Mouse (Mus musculus) adrenal gland, postnatal 4 days (tissue): ENCODE data around the gene Id3. TPM values are rescaled to one million over a fixed set of nuclear protein-coding genes. Genes with fewer than 3 reads are reported as not detected.
A peak's percentile ranks its signal among the peaks of the same experiment; 100 is the strongest.

Experiments used
- DNase-seq, 2 experiments: peaks; one replicate each; pipeline ENCODE4 v3.0.0; 2021 to 2022; ENCODE audit warnings: low spot score in 2 of 2, mixed read lengths in 2 of 2
- total RNA-seq, 2 experiments: library from RNA; stranded (reverse); gene quantifications; 2 replicates each; pipeline ENCODE4 v1.2.3; 2021

Id3 gene
- total RNA-seq, 2 experiments from 2014 or later, result 97.4 to 99.5 TPM

DNA sequence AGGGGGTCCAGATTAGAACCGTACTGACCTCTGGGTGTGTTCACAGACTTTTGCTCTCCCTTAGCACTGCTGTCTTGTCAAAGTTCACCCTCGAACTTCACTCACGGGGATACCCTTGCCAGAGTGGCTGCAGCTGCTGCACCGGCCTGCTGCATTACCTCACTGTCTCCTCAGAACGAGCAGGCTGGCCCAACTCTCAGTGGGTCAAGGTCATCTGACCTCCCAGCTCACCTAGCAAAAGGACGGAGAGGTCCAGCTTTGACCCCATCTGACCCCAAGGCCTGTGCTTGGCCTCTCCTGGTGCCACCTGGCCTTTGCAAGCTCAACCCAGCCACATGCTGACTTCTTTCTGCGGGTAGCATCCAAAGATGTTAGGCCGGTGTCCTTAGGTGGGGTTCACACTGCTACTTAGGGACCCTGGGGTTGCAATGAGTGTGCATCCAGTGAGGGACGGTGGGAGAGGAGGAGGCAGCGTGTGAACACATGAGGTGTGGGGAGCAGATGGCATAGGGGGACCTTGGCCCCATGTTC is 32.8 kb downstream of the Id3 start:
- DNase-seq, result no peak

DNA sequence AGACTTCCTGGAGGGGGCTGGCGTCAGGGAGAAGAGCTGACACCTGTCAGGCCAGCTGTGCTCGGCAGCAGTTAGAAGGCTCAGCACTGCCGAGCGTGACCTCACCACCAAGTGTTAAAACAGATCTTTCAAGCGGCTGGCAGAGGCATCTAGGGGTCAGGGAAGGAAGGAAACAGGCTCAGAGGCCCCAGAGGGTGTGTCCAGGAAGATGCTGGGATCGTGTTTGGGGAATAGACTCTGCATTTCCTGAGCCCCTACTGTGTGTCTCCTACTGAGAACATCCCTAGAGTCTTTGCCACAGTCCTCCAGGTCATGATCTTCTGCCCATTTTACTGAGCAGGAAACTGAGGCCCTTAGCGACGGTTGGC is 33.9 kb downstream of the Id3 start:
- no peak for DNase-seq

DNA sequence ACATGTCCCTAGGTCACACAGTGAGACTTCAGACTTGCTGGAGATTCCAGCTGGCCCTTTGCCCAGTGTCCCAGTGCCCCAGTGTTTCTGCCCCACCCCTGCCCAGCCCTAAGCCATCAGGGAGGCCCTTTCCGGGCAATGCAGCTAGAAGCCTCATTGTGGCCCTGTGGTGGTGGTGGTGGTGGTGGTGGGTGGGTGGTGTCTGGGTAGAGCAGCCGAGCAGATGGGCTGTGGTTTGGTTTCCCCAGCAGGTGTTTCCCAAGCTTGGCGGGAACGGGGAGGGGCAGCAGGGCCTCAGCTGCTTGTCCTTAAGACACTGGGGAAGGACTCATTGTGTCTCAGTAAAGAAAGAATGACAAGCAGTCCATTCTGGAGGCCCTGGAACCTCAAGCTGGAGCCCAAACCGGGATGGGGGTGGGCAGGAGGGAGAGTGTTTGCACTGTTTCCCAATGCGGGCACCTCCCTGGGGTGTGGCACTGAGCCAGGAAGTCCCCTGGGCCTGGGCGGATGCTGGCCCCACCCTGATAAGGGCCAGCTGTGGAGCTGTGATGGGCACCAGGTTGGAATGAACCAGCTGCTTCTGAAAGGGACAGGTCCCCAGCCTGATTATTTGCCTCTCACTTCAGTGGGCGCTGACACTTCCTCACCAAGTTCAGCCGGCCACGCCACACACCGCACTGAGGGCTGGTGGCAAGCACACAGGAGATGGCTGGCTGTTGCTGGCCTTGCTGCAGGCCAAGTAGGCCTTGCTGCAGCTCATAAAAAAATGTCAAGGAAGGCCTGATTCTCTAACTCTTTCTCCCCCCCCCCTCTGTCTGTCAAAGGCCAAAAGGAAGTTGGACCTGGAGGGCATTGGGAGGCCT is 34.5 kb downstream of the Id3 start:
- peak in 1 of 2 experiments; percentile 40 for DNase-seq

DNA sequence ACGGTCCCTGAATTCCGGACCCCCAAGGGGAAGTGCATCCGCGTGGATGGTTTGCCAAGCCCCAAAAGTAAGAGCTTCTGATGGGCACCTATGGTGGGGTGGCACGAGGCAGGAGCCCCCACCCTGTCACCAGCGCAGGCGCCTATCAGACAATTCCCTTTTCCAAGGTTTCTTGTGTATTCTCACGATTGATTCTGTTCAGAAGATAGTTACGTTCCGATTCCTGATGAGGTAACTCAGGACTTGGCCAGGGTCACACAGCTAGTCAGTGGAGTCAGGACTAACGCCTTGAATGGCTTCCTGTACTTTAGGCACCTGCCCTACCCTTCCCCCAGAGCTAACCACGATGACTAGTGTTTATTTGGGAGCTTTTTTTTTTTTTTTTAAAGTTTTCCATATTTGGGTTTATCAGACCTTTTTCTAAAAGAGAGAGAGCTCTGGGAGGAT is 35.2 kb downstream of the Id3 start:
- DNase-seq, result no peak

DNA sequence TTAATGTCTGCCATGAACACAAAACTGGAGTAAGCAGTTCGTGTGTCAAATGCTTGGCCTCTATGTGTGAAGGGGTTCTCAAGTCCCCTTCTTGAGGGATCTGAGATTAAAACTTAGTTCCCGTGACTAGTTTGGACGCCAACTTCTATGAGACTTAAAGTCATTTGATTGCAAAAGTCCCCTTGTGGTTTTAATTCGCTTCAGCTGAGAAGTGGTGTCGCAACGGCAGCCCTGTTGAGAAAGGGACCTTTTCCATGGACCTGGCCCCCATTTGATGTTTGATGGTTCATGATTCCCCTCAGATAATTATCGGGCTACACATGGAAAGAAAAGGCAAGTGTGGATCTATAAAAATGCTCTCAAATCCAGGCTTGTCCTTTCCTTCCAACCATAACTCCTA is 36.2 kb downstream of the Id3 start:
- no peak for DNase-seq

DNA sequence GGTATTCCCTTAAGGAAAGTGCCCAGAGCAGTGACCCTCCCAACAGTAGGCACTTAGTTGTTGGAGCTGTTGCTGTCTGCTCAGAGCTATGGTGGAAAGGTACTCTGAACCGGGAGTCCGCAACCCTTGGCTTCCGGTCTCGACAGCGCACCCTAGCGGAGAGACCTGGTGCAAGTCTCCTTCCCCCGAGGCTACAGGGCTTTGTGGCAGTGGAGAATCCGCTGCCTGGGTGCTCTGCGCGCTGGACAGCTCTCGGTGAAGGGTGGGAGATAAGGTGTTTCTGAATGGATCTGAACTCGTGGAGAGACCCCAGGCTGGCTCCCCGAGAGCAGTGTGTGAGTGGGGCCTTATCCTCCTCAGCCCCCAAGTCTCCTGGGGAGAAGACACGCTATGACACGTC is 36.7 kb downstream of the Id3 start:
- DNase-seq, result peak; percentile 76 to 87

DNA sequence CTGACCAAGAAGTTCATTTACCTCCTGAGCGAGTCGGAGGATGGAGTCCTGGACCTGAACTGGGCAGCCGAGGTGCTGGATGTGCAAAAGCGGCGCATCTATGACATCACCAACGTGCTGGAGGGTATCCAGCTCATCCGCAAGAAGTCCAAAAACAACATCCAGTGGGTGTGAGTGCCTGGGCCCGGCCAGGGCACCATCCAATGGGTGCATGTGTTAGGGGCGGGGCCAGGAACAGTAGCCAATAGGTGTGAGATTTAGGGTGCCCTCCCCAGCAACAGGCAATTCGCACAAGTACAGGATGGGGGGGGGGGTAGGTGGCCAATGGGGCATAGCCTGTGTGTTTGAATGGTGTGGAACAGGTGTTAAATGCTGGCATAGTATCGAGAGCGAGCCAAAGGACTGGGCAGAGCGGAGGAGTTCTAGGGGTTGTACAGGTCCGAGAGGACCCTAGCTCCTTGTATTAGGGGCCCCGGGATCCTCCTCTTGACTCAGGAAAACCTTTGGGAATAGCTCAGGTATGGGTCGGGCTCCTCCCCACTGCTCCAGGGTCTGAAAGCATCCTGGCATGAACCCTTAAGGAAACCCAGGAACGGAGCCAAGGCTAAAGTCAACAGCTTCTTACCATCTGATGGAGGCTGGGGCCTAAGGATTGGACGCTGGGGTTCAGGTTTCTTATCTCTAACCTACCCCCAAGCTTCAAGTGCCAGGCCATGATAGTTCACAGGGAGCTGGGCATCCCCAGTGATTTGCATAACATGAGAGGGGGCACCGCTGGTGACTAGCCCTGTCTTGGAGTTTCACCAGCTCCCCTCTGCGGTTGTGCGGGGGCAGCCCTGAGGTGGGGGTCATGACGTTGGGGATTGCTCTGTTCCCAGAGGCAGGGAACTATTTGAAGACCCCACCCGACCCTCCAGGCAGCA is 37.4 kb downstream of the Id3 start:
- peak; percentile 72 to 74 for DNase-seq

DNA sequence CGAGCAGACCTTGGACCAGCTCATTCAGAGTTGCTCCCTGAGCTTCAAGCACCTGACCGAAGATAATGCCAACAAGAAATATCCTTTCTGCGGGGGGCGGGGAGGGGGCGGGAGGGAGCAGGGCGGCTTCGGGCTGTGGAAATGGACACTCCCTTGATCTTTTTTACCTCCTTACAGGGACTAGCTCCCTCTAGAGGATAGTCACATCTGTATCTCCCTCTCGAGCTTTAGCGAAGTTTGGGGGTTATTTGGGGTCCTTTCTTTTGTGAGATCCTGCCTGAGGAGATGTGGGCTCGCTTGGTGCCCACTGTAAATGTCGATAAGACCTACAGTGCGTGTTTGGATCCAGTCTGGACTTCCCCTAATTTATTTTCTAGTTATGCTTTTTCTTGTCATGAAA is 38.1 kb downstream of the Id3 start:
- no peak for DNase-seq

DNA sequence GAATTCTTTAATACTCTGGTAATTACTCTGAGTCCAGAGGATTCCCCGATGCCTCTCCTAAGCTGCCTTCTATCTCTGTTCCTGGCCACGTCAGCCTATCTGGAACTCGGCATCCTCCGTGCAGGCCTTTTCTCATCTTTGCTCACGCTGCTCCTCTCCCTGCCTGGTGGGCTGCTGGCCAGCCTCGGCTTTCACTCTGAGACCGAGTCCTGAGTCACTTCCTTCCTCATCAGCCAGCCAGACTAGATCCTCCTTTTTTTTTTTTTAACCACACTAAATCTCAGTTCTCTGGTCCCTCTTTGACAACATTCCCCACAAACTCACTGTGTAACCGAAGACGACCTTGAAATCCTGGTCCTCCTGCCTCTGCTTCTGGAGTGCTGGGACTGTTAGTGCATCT is 42.1 kb downstream of the Id3 start:
- DNase-seq, result no peak

DNA sequence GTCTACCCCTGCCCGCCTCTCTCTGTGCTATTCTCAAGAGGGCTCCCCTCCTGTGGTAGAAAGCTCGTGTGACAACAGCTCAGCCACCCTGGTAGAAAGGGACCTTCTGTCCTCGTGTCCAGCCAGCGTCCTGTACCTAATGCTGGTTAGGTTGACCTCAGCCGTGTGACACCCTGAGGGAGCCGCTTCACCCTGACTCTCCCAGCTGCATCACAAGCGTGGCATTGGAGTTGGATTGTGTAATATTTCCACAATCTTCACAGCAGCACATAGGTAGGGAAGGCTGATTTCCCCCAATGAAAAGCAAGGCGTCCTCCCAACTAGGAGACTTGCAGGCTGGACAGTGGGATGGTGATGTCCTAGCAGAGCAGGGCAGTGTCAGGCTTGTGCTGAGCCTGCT is 43.0 kb downstream of the Id3 start:
- no peak for DNase-seq

DNA sequence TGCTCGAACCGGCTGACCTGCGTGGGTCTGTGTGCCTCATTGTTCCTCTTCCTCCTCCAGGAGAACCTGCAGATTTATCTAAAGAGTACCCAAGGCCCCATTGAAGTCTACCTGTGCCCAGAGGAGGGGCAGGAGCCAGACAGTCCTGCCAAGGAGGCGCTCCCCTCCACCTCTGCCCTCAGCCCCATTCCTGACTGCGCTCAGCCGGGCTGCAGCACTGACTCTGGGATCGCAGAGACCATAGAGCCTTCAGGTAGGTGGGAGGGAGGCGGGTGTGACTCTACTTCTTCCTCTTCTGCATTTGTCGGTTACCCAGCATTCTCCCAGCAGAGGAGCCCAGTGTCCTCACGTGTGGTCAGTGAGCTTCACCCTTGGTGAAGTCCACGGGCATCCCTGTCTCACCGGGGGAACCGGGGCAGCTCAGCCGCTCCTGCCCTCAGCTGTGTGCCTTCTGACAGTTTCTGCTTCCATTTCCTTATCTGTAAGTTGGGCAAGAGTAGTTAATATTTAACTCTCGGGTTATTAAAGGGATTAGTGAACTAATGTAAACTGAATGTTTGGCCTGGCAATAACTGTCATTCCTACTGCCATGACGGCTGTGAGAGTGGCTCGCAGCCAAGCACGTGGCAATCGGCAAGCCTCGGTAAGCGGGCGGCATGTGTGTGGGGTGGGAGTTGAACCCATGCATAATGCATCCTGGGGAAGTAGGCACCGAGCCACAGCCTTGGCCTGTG is 43.6 kb downstream of the Id3 start:
- no peak for DNase-seq

DNA sequence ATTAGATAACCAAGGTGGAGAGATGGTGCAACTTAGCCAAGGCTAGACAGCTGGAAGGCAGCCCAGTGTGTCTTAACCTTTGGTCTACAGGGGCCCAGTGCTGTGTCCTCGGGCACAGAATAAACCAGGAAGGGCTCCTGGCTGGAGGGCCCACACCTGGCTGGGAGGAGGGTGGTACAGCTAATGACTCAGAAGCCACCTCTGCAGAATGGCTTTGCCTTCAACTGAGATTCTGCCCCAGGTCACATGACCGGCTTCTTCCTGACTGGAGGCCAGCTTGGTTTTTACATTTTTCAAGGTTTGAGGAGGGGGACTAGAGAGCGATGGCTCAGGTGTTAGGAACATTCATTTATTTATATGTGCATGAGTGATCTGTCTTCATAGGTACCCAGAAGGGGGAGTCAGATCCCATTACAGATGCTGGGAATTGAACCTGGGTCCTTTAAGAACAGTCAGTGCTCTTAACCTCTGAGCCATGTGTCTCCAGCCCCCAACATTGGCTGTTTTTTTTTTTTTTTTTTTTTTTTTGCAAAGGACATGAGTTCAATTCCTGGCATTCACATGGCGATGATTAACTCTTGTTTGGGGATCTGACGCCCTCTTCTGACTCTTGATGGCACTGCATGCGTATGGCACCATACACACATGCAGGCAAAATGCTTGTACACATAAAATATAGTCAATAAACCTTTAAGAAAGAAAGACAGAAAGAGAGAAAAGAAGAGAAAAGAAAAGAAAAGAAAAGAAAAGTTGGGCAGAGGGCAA is 45.9 kb downstream of the Id3 start:
- DNase-seq, result no peak

DNA sequence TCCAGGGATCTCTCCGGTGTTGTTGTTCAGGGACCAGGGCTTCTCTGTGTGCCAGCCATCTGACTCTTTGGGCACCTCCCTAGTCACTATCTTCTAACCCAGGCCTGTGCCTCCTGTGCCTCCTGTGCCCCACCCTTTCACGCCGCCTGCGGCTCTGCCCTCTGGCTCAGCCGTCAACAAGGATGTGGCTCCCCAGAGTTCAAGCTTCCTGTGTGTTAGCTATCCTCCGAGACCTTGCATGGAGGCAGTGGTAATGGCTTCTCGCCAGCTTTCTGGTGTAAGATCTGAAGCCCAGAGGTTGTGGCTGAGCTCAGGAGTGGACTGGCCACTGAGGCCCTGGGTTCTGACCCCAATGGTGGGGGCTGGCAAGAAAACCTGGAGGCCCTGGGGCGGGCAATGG is 46.6 kb downstream of the Id3 start:
- no peak for DNase-seq

DNA sequence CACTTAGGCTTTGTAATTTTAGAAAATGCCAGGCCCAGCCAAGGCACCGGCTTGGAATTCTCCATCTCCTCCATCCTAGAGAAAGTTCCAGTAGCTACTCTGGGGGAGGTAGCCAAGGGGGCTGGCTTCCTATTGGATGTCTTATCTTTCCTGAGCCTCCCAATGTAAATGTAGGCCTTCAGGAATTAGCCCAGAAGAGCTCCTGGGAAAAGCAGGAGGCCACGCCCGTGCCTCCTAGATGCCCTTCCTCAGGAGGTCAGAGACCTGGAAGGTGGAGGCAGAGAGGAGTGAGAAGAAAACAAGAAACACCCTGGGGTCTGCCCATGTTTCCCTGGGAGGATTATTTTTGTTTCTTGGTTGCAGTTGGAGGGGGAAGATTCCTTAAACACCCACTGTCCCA is 50.3 kb downstream of the Id3 start:
- DNase-seq, result no peak

DNA sequence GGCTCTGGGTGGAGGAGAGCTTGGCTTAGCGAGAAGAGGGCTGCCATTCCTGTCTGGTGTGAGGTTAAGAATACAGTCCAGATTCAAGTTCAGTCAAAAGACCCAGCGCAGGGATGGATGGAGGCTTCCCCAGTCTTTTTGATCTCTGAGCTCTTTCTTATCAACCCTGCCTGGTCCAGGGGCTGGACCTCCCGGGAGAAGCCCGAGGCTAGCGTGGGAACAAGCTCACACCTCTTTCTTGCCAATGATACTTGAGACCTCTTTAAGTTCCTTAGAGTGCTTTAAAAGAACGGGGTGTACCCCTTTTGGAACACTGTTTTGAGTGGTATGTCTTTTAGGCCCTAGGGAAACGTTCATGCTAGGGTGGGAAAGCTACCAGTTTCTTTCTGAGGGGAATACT is 51.7 kb downstream of the Id3 start:
- DNase-seq, result no peak

Other genes with a start within 250 kb of the Id3 start
- 1 to 10 TPM; 3.8 to 4.1 TPM for gene Cnr2, start 248.1 kb upstream of the Id3 start, total RNA-seq
- gene Fuca1, start 222.8 kb upstream of the Id3 start, total RNA-seq, result 10 to 100 TPM; 88.2 to 99.0 TPM
- gene Hmgcl, start 197.0 kb upstream of the Id3 start, total RNA-seq, result 10 to 100 TPM; 48.9 to 65.6 TPM
- gene Gale, start 179.8 kb upstream of the Id3 start, total RNA-seq, result 10 to 100 TPM; 17.7 to 24.6 TPM
- gene Lypla2, start 170.9 kb upstream of the Id3 start, total RNA-seq, result 10 to 100 TPM; 64.7 to 65.4 TPM
- gene Pithd1, start 156.2 kb upstream of the Id3 start, total RNA-seq, result 10 to 100 TPM; 35.2 to 39.2 TPM
- gene Eloa, start 121.7 kb upstream of the Id3 start, total RNA-seq, result 10 to 100 TPM; 50.6 to 50.7 TPM
- 100 to 1,000 TPM; 700 to 707 TPM for gene Rpl11, start 90.1 kb upstream of the Id3 start, total RNA-seq
- 10 to 100 TPM; 15.0 to 23.0 TPM for gene E2f2, start 28.9 kb downstream of the Id3 start, total RNA-seq
- 1 to 10 TPM; 6.0 to 6.1 TPM for gene Asap3, start 62.9 kb downstream of the Id3 start, total RNA-seq
- gene Tcea3, start 104.2 kb downstream of the Id3 start, total RNA-seq, result 10 to 100 TPM; 10.6 to 13.1 TPM
- gene Zfp46, start 141.2 kb downstream of the Id3 start, total RNA-seq, result 10 to 100 TPM; 39.2 to 41.8 TPM
- 100 to 1,000 TPM; 132 to 134 TPM for gene Hnrnpr, start 167.4 kb downstream of the Id3 start, total RNA-seq